Mouse (Mus musculus) cortical plate, adult 2 months (tissue): Measurements from ENCODE around the gene Srebf2. TPM values are rescaled to one million over a fixed set of nuclear protein-coding genes. Genes with fewer than 3 reads are reported as not detected.

Experiments used
- H3K27ac ChIP-seq: fragments of 200-500 bp; 2 replicates; pipeline ENCODE4 v1.5.1; 2012; ENCODE audit warnings: low read length, control low read depth, inconsistent platforms; ENCODE audit not compliant: insufficient read depth
- H3K4me1 ChIP-seq: fragments of 200-500 bp; 2 replicates; pipeline ENCODE4 v1.6.1; 2011; ENCODE audit warnings: low read length; ENCODE audit not compliant: control insufficient read depth, insufficient read depth
- H3K4me3 ChIP-seq: fragments of 200-500 bp; 2 replicates; pipeline ENCODE4 v1.5.1; 2011; ENCODE audit warnings: mild to moderate bottlenecking, low read length, control low read depth; ENCODE audit not compliant: insufficient read depth
- CTCF ChIP-seq: fragments of 200-500 bp; IDR thresholded peaks from 2 replicates; pipeline ENCODE4 v1.5.1; 2011; ENCODE audit warnings: mild to moderate bottlenecking, control low read depth, low read length; ENCODE audit not compliant: insufficient read depth; ENCODE audit errors: extremely low read depth
- POLR2A ChIP-seq: fragments of 200-500 bp; IDR thresholded peaks from 2 replicates; pipeline ENCODE4 v1.6.1; 2011; ENCODE audit warnings: mild to moderate bottlenecking, low read length, control low read depth; ENCODE audit not compliant: insufficient read depth; ENCODE audit errors: extremely low read depth
- polyA plus RNA-seq: library from polyadenylated mRNA; depleted of rRNA; stranded (reverse); fragments of >200 nt; gene quantifications from 2 replicates; pipeline ENCODE4 v1.2.3, GENCODE M21; 2012

Srebf2 gene
- polyA plus RNA-seq, 1 experiment, result 166 TPM

DNA sequence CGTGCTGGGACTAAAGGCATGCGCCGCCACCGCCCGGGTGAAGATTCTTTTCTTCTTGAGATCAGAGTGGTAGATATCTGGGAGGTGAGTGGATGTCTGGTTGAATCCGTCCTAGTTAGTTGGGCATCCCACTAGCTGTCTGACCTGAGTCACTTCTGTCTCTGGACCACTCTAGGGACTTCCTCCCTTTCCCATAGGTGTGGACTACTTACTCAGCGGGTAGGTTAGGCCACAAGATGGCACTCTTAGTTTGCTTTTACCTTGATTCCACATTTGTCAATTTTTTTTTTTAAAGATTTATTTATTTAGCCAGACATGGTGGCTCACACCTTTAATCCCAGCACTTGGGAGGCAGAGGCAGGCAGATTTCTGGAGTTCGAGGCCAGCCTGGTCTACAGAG, 7.8 kb upstream of the Srebf2 start:
- no peak overlapping the region for H3K4me3 ChIP-seq
- peaks cover 3% of the 10 kb centered on the region; the same call in 1 of the 2 replicates for H3K4me1 ChIP-seq
- no peak overlapping the region for H3K27ac ChIP-seq
- TF ChIP-seq POLR2A (no peak), CTCF (peak; percentile 43; the same call in 1 of the 2 replicates)

DNA sequence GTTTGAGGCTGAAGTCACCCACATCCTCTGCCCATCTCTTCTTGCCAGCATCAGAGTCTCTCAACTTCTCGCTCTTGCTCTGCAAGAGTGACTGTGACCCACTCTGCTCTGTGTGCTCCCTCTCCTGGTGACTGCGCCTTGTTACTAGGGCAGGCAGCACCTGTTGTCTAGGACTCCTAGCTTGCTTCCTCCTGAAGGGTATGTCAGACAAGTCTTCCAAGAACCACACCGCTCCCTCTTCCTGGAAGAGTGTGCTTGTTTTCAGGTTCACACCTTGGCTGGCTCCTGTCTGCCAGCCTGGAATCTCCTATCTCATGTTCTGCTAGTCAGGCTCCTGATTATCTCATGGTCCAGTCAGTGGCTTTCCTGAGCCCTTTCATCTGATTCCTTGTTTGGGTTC, 6.6 kb upstream of the Srebf2 start:
- no peak overlapping the region for H3K27ac ChIP-seq
- no peak overlapping the region for H3K4me3 ChIP-seq
- peaks cover under 1% of the 10 kb centered on the region; the same call in 1 of the 2 replicates for H3K4me1 ChIP-seq
- no peak for TF ChIP-seq POLR2A
- no peak for TF ChIP-seq CTCF

GRCm38 (mm10) chr15:82144157-82144556, 2.8 kb upstream of the Srebf2 start:
- H3K27ac ChIP-seq, result no peak overlapping the region
- H3K4me1 ChIP-seq, result peaks cover 6% of the 10 kb centered on the region; the same call in 1 of the 2 replicates
- TF ChIP-seq CTCF (no peak), POLR2A (no peak)
- no peak overlapping the region for H3K4me3 ChIP-seq

DNA sequence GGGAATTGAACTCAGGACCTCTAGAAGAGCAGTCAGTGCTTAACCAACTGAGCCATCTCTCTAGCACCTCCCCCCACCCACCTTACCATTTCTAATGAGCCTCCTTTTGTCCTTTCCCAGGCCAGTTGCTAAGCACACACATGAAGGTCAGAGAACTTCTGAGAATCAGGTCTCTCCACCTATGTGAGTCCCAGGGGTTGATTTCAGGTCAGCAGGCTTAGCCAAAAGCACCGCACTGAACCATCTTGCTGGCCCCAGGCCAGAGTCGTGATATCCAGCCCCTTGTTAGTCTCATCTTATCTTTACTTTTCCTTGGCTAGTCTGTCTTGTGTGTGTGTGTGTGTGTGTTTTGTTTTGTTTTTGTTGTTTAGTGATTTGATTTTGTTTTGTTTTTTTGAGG, 1.6 kb upstream of the Srebf2 start:
- Histone ChIP-seq H3K4me3 (no peak overlapping the region), H3K27ac (0 out of 2 replicates have a peak overlapping the region, but pooled peaks have one; percentile 79), H3K4me1 (peaks cover 6% of the 10 kb centered on the region; the same call in 1 of the 2 replicates)
- no peak for TF ChIP-seq CTCF

DNA sequence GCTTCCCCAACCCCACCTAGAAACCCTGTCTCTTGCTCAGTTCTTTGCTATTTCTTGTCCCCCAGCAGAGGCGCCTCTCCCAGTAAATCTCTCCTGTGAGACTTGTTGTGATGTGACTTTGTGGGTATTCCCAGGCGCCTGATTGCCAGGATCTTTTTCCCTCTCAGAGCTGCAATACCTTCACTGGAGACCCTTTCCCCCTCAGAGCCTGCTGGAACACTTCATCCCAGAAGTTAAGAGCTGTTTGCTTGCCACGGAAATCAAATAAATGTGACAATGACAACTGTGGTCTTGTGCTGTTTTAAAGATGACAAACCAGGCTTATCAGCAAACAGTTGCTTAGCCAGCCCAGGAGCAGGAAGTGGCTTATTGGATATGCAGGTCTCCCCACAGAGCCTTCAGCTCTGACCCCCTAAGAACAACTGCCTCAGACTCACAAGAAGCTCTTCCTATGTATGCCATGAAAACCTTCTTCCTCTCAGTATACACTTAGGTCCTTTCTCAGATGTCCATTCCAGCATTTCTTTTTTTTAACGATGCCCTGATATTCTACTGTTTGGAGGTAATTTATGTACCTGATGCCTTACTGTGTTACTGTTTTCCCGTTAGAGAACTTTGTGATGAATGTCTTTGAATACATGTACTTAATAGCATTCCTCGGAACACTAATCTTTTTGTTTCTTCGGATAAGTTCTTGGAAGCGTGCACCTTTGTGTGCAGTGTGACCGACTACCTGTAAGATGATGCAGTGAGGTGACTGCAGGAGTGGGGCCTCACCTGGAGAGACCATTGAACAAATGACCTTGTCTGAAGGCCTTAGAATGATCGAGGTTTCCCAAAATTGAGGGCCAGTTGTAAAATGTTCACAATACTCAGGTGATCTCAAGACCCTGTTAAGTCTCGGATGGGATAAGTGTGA, 871 bp upstream of the Srebf2 start:
- Histone ChIP-seq H3K4me3 (peak overlapping the region; percentile 85), H3K27ac (peak overlapping the region; percentile 90), H3K4me1 (peaks cover 6% of the 10 kb centered on the region; the same call in 1 of the 2 replicates)
- TF ChIP-seq POLR2A, result no peak
- no peak for TF ChIP-seq CTCF

- H3K4me1 ChIP-seq, result peaks cover 13% of the 10 kb centered on the region
- peak overlapping the region; percentile 85 for H3K4me3 ChIP-seq
- H3K27ac ChIP-seq, result peak overlapping the region; percentile 99
- TF ChIP-seq POLR2A (no peak), CTCF (no peak)
Observed at GRCm38 (mm10) chr15:82147611-82148111, 680 bp downstream of the Srebf2 start.

DNA sequence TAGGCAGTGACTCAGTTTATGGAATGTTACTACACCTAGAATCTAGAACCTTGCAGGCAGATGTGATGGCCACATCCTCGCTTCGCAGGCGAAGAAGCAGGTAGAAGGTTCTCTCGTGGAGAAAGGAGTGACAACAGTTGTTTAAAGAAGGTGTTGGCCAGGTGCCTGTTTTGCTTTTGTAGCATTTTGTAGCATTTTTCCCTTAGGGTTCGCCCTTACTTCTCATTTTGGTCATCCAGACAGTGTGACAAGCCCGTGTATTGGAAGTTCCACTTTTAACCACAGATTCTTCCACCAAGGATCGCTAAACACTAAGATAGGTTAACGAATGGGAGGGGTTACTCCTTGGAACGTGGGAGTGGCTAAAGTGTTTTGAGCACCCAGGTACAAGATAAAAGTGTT, 1.5 kb downstream of the Srebf2 start:
- H3K4me1 ChIP-seq, result peaks cover 13% of the 10 kb centered on the region
- H3K27ac ChIP-seq, result no peak overlapping the region
- TF ChIP-seq POLR2A (no peak), CTCF (no peak)

DNA sequence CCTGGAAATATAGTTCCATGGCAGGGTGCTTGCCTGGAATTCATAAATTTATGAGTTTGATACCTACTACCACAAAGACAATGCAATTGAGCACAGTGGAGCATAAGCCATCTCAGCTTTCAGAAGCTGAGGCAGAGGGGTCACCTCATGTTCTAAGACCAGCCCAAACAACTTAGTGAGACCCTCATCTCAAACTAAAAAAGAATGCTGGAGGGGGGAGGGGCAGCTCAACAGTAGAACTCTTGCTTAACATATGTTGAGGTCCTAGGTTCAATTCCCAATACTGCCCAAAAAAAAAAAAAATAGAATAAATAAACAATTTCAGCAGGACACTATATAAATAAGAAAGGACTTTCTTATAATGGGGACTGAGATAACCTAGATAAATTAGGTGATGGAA, 3.1 kb downstream of the Srebf2 start:
- H3K27ac ChIP-seq, result no peak overlapping the region
- H3K4me1 ChIP-seq, result peaks cover 13% of the 10 kb centered on the region
- TF ChIP-seq POLR2A, result no peak
- no peak for TF ChIP-seq CTCF
- no peak overlapping the region for H3K4me3 ChIP-seq

More for the DNA sequence above, 1.5 kb downstream of the Srebf2 start:
- peak overlapping the region; percentile 85 for H3K4me3 ChIP-seq

GRCm38 (mm10) chr15:82151176-82151575, 4.2 kb downstream of the Srebf2 start:
- TF ChIP-seq CTCF, result no peak
- TF ChIP-seq POLR2A, result no peak
- Histone ChIP-seq H3K27ac (no peak overlapping the region), H3K4me3 (no peak overlapping the region), H3K4me1 (peaks cover 13% of the 10 kb centered on the region)

DNA sequence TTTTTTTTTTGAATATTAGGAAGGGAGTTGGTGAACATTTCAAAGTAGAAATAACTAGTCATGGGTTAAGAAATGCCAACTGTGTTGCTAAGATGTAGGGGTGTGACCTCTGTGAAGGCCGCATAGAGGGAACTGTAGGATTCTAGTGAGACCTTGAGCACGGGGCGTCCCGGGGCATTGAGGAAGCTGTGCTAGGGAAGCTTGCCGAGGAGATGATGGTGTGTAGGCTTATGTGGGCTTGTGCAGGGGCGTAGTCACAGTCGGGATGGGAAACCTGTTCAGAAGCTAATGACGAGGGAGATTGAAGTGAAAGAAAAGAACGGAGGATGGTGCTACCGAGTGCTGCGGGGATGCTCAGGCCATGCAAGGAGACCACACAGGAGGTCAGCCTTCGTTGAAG, 5.0 kb downstream of the Srebf2 start:
- H3K4me1 ChIP-seq, result peaks cover 11% of the 10 kb centered on the region
- no peak overlapping the region for H3K27ac ChIP-seq
- no peak for TF ChIP-seq CTCF
- no peak for TF ChIP-seq POLR2A
- H3K4me3 ChIP-seq, result no peak overlapping the region
